Mouse (Mus musculus) forebrain, embryonic 12.5 days (tissue): ENCODE data around the gene Pnpla8. TPM values are rescaled to one million over a fixed set of nuclear protein-coding genes. Genes with fewer than 3 reads are reported as not detected.
A peak's percentile ranks its signal among the peaks of the same experiment; 100 is the strongest.

Experiments used
- ATAC-seq: fragments of 200-750 bp; cut with Nextera tagmentation; 2 replicates; pipeline ENCODE4 v1.8.0; 2017; ENCODE audit warnings: moderate TSS enrichment; ENCODE audit not compliant: low FRiP score
- H3K27ac ChIP-seq: fragments of 300-500 bp; sonication (generic); 2 replicates; pipeline ENCODE4 v1.5.1; 2016; ENCODE audit warnings: mild to moderate bottlenecking
- H3K27me3 ChIP-seq: fragments of 300-500 bp; sonication (generic); 2 replicates; pipeline ENCODE4 v1.6.1; 2016; ENCODE audit warnings: mild to moderate bottlenecking
- H3K36me3 ChIP-seq: fragments of 300-500 bp; sonication (generic); replicated peaks from 2 replicates; pipeline ENCODE4 v1.6.1; 2016; ENCODE audit warnings: mild to moderate bottlenecking
- H3K4me1 ChIP-seq: fragments of 300-500 bp; sonication (generic); 2 replicates; pipeline ENCODE4 v1.6.1; 2016
- H3K4me2 ChIP-seq: fragments of 300-500 bp; sonication (generic); 2 replicates; pipeline ENCODE4 v1.6.1; 2016; ENCODE audit warnings: mild to moderate bottlenecking, moderate library complexity
- H3K4me3 ChIP-seq: fragments of 300-500 bp; sonication (generic); replicated peaks from 2 replicates; pipeline ENCODE4 v1.5.1; 2016; ENCODE audit warnings: mild to moderate bottlenecking
- H3K9ac ChIP-seq: fragments of 300-500 bp; sonication (generic); 2 replicates; pipeline ENCODE4 v1.6.1; 2016; ENCODE audit warnings: mild to moderate bottlenecking
- H3K9me3 ChIP-seq: fragments of 300-500 bp; sonication (generic); 2 replicates; pipeline ENCODE4 v1.6.1; 2016
- WGBS: fragments of 180-500 bp; shearing (Covaris S2); methylation state at CpG from one replicate; pipeline ENCODE4 v1.1.7; 2016; 5-methylcytosine and 5-hydroxymethylcytosine counted together
- polyA plus RNA-seq: library from polyadenylated mRNA; unstranded; fragments of >200 nt; fragmentation: Nextera tagmentation; extraction: Ambion mirVana; gene quantifications from 2 replicates; pipeline ENCODE4 v1.2.1, GENCODE M21; 2016

The Pnpla8 gene
- polyA plus RNA-seq, 1 experiment from 2014 or later: 96.3 TPM

- peaks cover 2% of the 10 kb centered on the region for H3K36me3 ChIP-seq
- H3K4me1 ChIP-seq: no peaks in the 10 kb centered on the region
- no peak for ATAC-seq
- no peaks in the 10 kb centered on the region for H3K27me3 ChIP-seq
- no peak overlapping the region for H3K9ac ChIP-seq
- H3K27ac ChIP-seq: no peak overlapping the region
- no peak overlapping the region for H3K4me2 ChIP-seq
- WGBS: 91% methylated on average over 3 of the region's 3 CpGs
- no peak overlapping the region for H3K4me3 ChIP-seq
- H3K9me3 ChIP-seq: no peaks in the 10 kb centered on the region
These were observed 60.4 kb downstream of the Pnpla8 start for GRCm38 (mm10) chr12:44281534-44281933.

GRCm38 (mm10) chr12:44283378-44283777, 62.2 kb downstream of the Pnpla8 start:
- Histone ChIP-seq H3K4me1 (no peaks in the 10 kb centered on the region), H3K36me3 (peaks cover 8% of the 10 kb centered on the region), H3K9me3 (no peaks in the 10 kb centered on the region), H3K4me2 (no peak overlapping the region), H3K27me3 (no peaks in the 10 kb centered on the region), H3K4me3 (no peak overlapping the region), H3K9ac (no peak overlapping the region), H3K27ac (no peak overlapping the region)
- 86% methylated on average over 9 of the region's 9 CpGs for WGBS
- ATAC-seq: no peak

- Histone ChIP-seq H3K4me2 (no peak overlapping the region), H3K9me3 (no peaks in the 10 kb centered on the region), H3K4me1 (no peaks in the 10 kb centered on the region), H3K9ac (no peak overlapping the region), H3K27me3 (no peaks in the 10 kb centered on the region), H3K27ac (no peak overlapping the region), H3K36me3 (peaks cover 16% of the 10 kb centered on the region), H3K4me3 (no peak overlapping the region)
- ATAC-seq: no peak
- 88% methylated on average over 8 of the region's 8 CpGs for WGBS
These were observed 65.8 kb downstream of the Pnpla8 start for GRCm38 (mm10) chr12:44286992-44287391.

- Histone ChIP-seq H3K4me3 (no peak overlapping the region), H3K36me3 (peaks cover 13% of the 10 kb centered on the region; the same call in 1 of the 2 replicates), H3K4me2 (no peak overlapping the region), H3K9ac (no peak overlapping the region), H3K27me3 (no peaks in the 10 kb centered on the region), H3K9me3 (no peaks in the 10 kb centered on the region), H3K4me1 (no peaks in the 10 kb centered on the region), H3K27ac (no peak overlapping the region)
- peak; percentile 41; the same call in 1 of the 2 replicates for ATAC-seq
These were observed 71.1 kb downstream of the Pnpla8 start for GRCm38 (mm10) chr12:44292281-44292680.

- Histone ChIP-seq H3K27me3 (no peaks in the 10 kb centered on the region), H3K9me3 (no peaks in the 10 kb centered on the region), H3K36me3 (peaks cover 16% of the 10 kb centered on the region), H3K9ac (no peak overlapping the region), H3K4me3 (no peak overlapping the region), H3K4me2 (no peak overlapping the region), H3K27ac (no peak overlapping the region), H3K4me1 (no peaks in the 10 kb centered on the region; the same call in 1 of the 2 replicates)
- ATAC-seq: no peak; the same call in 1 of the 2 replicates
These were observed 79.6 kb downstream of the Pnpla8 start for GRCm38 (mm10) chr12:44300793-44301192.

GRCm38 (mm10) chr12:44304012-44304411, 82.8 kb downstream of the Pnpla8 start:
- Histone ChIP-seq H3K9me3 (no peaks in the 10 kb centered on the region), H3K27me3 (no peaks in the 10 kb centered on the region), H3K4me3 (no peak overlapping the region), H3K27ac (no peak overlapping the region), H3K4me1 (no peaks in the 10 kb centered on the region; the same call in 1 of the 2 replicates), H3K36me3 (peaks cover 26% of the 10 kb centered on the region), H3K4me2 (no peak overlapping the region), H3K9ac (no peak overlapping the region)
- 91% methylated on average over 1 of the region's 1 CpGs for WGBS
- ATAC-seq: no peak

- no peaks in the 10 kb centered on the region; the same call in 1 of the 2 replicates for H3K4me1 ChIP-seq
- H3K4me2 ChIP-seq: no peak overlapping the region
- no peak for ATAC-seq
- 81% methylated on average over 5 of the region's 5 CpGs for WGBS
- H3K27ac ChIP-seq: no peak overlapping the region
- H3K9me3 ChIP-seq: no peaks in the 10 kb centered on the region
- H3K36me3 ChIP-seq: peaks cover 27% of the 10 kb centered on the region
- H3K9ac ChIP-seq: no peak overlapping the region
- no peak overlapping the region for H3K4me3 ChIP-seq
- H3K27me3 ChIP-seq: no peaks in the 10 kb centered on the region
These were observed 83.7 kb downstream of the Pnpla8 start for GRCm38 (mm10) chr12:44304869-44305268.

GRCm38 (mm10) chr12:44308221-44308620, 87.1 kb downstream of the Pnpla8 start:
- H3K27me3 ChIP-seq: no peaks in the 10 kb centered on the region
- 75% methylated on average over 3 of the region's 3 CpGs for WGBS
- H3K9me3 ChIP-seq: no peaks in the 10 kb centered on the region
- ATAC-seq: no peak
- H3K9ac ChIP-seq: no peak overlapping the region
- H3K4me3 ChIP-seq: no peak overlapping the region
- no peak overlapping the region for H3K27ac ChIP-seq
- no peaks in the 10 kb centered on the region for H3K4me1 ChIP-seq
- H3K36me3 ChIP-seq: peaks cover 25% of the 10 kb centered on the region
- no peak overlapping the region for H3K4me2 ChIP-seq

- 90% methylated on average over 2 of the region's 2 CpGs for WGBS
- 0 out of 2 replicates have a peak, but pooled peaks cover 11% of the 10 kb centered on the region for H3K36me3 ChIP-seq
- no peaks in the 10 kb centered on the region for H3K4me1 ChIP-seq
- no peak overlapping the region for H3K4me3 ChIP-seq
- H3K27me3 ChIP-seq: no peaks in the 10 kb centered on the region
- no peaks in the 10 kb centered on the region for H3K9me3 ChIP-seq
- no peak overlapping the region for H3K4me2 ChIP-seq
- no peak overlapping the region for H3K27ac ChIP-seq
- ATAC-seq: no peak
- no peak overlapping the region for H3K9ac ChIP-seq
These were observed 94.0 kb downstream of the Pnpla8 start for GRCm38 (mm10) chr12:44315212-44315611.

- Histone ChIP-seq H3K4me1 (no peaks in the 10 kb centered on the region), H3K4me2 (no peak overlapping the region), H3K9me3 (no peaks in the 10 kb centered on the region), H3K27ac (no peak overlapping the region), H3K9ac (no peak overlapping the region), H3K36me3 (no peaks in the 10 kb centered on the region), H3K27me3 (no peaks in the 10 kb centered on the region; the same call in none of the 2 replicates), H3K4me3 (no peak overlapping the region)
- ATAC-seq: no peak
These were observed 103.9 kb downstream of the Pnpla8 start for GRCm38 (mm10) chr12:44325091-44325490.

- ATAC-seq: no peak
- H3K4me2 ChIP-seq: no peak overlapping the region
- H3K4me3 ChIP-seq: no peak overlapping the region
- peaks cover 4% of the 10 kb centered on the region for H3K27me3 ChIP-seq
- H3K9ac ChIP-seq: no peak overlapping the region
- WGBS: 29% methylated on average over 6 of the region's 6 CpGs
- no peaks in the 10 kb centered on the region for H3K9me3 ChIP-seq
- H3K36me3 ChIP-seq: no peaks in the 10 kb centered on the region
- H3K27ac ChIP-seq: no peak overlapping the region
- H3K4me1 ChIP-seq: peaks cover 20% of the 10 kb centered on the region
These were observed 106.3 kb downstream of the Pnpla8 start for GRCm38 (mm10) chr12:44327452-44327851.

GRCm38 (mm10) chr12:44328381-44329315, 107.5 kb downstream of the Pnpla8 start, which contains the start of gene Nrcam:
Nrcam (plus strand) TSS chr12:44328885.
- Histone ChIP-seq H3K4me2 (peak within 1 kb of the TSS; percentile 89), H3K27me3 (peaks cover 9% of the 10 kb centered on the region), H3K9ac (peak within 1 kb of the TSS; percentile 79), H3K9me3 (no peaks in the 10 kb centered on the region), H3K4me1 (peaks cover 27% of the 10 kb centered on the region), H3K36me3 (no peaks in the 10 kb centered on the region), H3K4me3 (peak within 1 kb of the TSS; percentile 74), H3K27ac (peak within 1 kb of the TSS; percentile 92)
- peak; percentile 79 for ATAC-seq
- WGBS: 2% methylated on average over 64 of the region's 74 CpGs
